Mouse (Mus musculus): Measurements from ENCODE around the gene Akr7a5. TPM values are rescaled to one million over a fixed set of nuclear protein-coding genes. Genes with fewer than 3 reads are reported as not detected.

Gene Akr7a5
- total RNA-seq (2012; rRNA removed) = 24.7 and 27.2 TPM in 2 replicates

GRCm38 (mm10) chr4:139310171-139310898, at the start of gene Akr7a5, which contains the start of gene Pqlc2:
Gene Akr7a5 (plus strand): TSS chr4:139310744.
Gene Pqlc2 (minus strand): TSS chr4:139310708.
- peaks cover 0 to 6% of the 10 kb centered on the region in 2 experiments; a peak in 1 of 4 replicates for H3K4me1 ChIP-seq (ENCODE audit: control insufficient read depth in 2 of 2, insufficient read depth in 2 of 2, low read length in 2 of 2, poor library complexity in 1 of 2)
- H3K27ac ChIP-seq (ENCODE audit: insufficient read depth, low read depth, low read length, poor library complexity, severe bottlenecking) = no peak within 1 kb of the TSS
- H3K9ac ChIP-seq (ENCODE audit: insufficient read depth, low read depth, low read length, poor library complexity, severe bottlenecking) = peak within 1 kb of the TSS; percentile 85
- TF ChIP-seq HCFC1 (IDR thresholded peaks at IDR 0.05; ENCODE audit: borderline replicate concordance, insufficient read depth, low read length) (no peak), ZNF384 (IDR thresholded peaks at IDR 0.05; ENCODE audit: low read depth, low read length) (no peak), CHD2 (IDR thresholded peaks at IDR 0.05; ENCODE audit: low read depth, low read length) (no peak), MAFK (IDR thresholded peaks at IDR 0.05; ENCODE audit: insufficient read depth, low read depth, low read length) (no peak), ZC3H11A (IDR thresholded peaks at IDR 0.05; ENCODE audit: borderline replicate concordance, low read depth, low read length) (no peak)
- DNase-seq (ENCODE audit: low read depth, low spot score) = peak; percentile 87
- peak within 1 kb of the TSS; percentile 85 to 89 for H3K4me3 ChIP-seq (ENCODE audit: insufficient read depth in 1 of 2, low read depth in 1 of 2, low read length in 2 of 2, poor library complexity in 1 of 2, severe bottlenecking in 1 of 2)
- in situ Hi-C loops (cut with MboI; ENCODE audit: low sequenced_read_pairs in 2 of 2, unreplicated experiment in 2 of 2) = no loop called here
- peaks cover 10% of the 10 kb centered on the region; the same call in 1 of the 2 replicates for H3K36me3 ChIP-seq (ENCODE audit: control insufficient read depth, insufficient read depth, low read length, poor library complexity, severe bottlenecking)
- no peaks in the 10 kb centered on the region for H3K9me3 ChIP-seq (ENCODE audit: control insufficient read depth, insufficient read depth, low read depth, low read length)

DNA sequence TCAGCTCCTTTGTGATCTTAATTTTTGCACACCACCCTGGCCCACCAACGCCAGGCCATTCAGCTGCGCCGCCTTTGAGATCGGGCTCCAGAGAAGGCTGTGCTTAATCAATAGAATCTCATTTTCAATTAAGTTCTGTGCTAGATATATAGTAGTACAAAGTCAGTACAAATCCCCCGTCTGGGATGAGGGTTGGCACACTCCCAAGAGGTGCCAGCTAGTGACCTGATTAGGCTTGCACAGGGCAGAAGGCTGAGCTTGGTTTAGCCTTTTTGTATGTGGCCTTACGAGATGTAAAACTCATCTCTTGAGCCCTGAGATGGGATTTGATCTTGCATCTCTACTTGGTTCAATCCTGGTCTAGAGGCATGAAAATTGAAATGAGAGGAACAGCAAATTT, 47.6 kb upstream of the Akr7a5 start:
- no peak overlapping the region for H3K27ac ChIP-seq (ENCODE audit: insufficient read depth, low read depth, low read length, poor library complexity, severe bottlenecking)
- TF ChIP-seq ZC3H11A (IDR thresholded peaks at IDR 0.05; ENCODE audit: borderline replicate concordance, low read depth, low read length) = no peak
- no peak for TF ChIP-seq ZNF384 (IDR thresholded peaks at IDR 0.05; ENCODE audit: low read depth, low read length)
- TF ChIP-seq MAFK (IDR thresholded peaks at IDR 0.05; ENCODE audit: insufficient read depth, low read depth, low read length) = no peak
- no peak for TF ChIP-seq CHD2 (IDR thresholded peaks at IDR 0.05; ENCODE audit: low read depth, low read length)
- no peak for TF ChIP-seq HCFC1 (IDR thresholded peaks at IDR 0.05; ENCODE audit: borderline replicate concordance, insufficient read depth, low read length)
- H3K9me3 ChIP-seq (ENCODE audit: control insufficient read depth, insufficient read depth, low read depth, low read length) = no peaks in the 10 kb centered on the region
- no peak overlapping the region for H3K4me3 ChIP-seq (ENCODE audit: insufficient read depth in 1 of 2, low read depth in 1 of 2, low read length in 2 of 2, poor library complexity in 1 of 2, severe bottlenecking in 1 of 2)
- H3K9ac ChIP-seq (ENCODE audit: insufficient read depth, low read depth, low read length, poor library complexity, severe bottlenecking) = no peak overlapping the region
- 0 out of 4 replicates have a peak, but pooled peaks cover 0 to 2% of the 10 kb centered on the region in 2 experiments for H3K4me1 ChIP-seq (ENCODE audit: control insufficient read depth in 2 of 2, insufficient read depth in 2 of 2, low read length in 2 of 2, poor library complexity in 1 of 2)
- H3K36me3 ChIP-seq (ENCODE audit: control insufficient read depth, insufficient read depth, low read length, poor library complexity, severe bottlenecking) = peaks cover 57% of the 10 kb centered on the region
- in situ Hi-C loops (cut with MboI; ENCODE audit: low sequenced_read_pairs in 2 of 2, unreplicated experiment in 2 of 2) = no loop called here
- DNase-seq (ENCODE audit: low read depth, low spot score) = no peak

- peaks cover 52% of the 10 kb centered on the region for H3K36me3 ChIP-seq (ENCODE audit: control insufficient read depth, insufficient read depth, low read length, poor library complexity, severe bottlenecking)
- TF ChIP-seq ZC3H11A (IDR thresholded peaks at IDR 0.05; ENCODE audit: borderline replicate concordance, low read depth, low read length) = no peak
- TF ChIP-seq ZNF384 (IDR thresholded peaks at IDR 0.05; ENCODE audit: low read depth, low read length) = no peak
- TF ChIP-seq CHD2 (IDR thresholded peaks at IDR 0.05; ENCODE audit: low read depth, low read length) = no peak
- TF ChIP-seq MAFK (IDR thresholded peaks at IDR 0.05; ENCODE audit: insufficient read depth, low read depth, low read length) = no peak
- TF ChIP-seq HCFC1 (IDR thresholded peaks at IDR 0.05; ENCODE audit: borderline replicate concordance, insufficient read depth, low read length) = no peak
- H3K27ac ChIP-seq (ENCODE audit: insufficient read depth, low read depth, low read length, poor library complexity, severe bottlenecking) = no peak overlapping the region
- H3K4me3 ChIP-seq (ENCODE audit: insufficient read depth in 1 of 2, low read depth in 1 of 2, low read length in 2 of 2, poor library complexity in 1 of 2, severe bottlenecking in 1 of 2) = no peak overlapping the region
- no peaks in the 10 kb centered on the region for H3K9me3 ChIP-seq (ENCODE audit: control insufficient read depth, insufficient read depth, low read depth, low read length)
- H3K4me1 ChIP-seq (ENCODE audit: control insufficient read depth in 2 of 2, insufficient read depth in 2 of 2, low read length in 2 of 2, poor library complexity in 1 of 2) = no peaks in the 10 kb centered on the region; a peak in 1 of 4 replicates
- H3K9ac ChIP-seq (ENCODE audit: insufficient read depth, low read depth, low read length, poor library complexity, severe bottlenecking) = no peak overlapping the region
- in situ Hi-C loops (cut with MboI; ENCODE audit: low sequenced_read_pairs in 2 of 2, unreplicated experiment in 2 of 2) = no loop called here
- DNase-seq (ENCODE audit: low read depth, low spot score) = no peak
Measured at GRCm38 (mm10) chr4:139265783-139266499, 44.6 kb upstream of the Akr7a5 start.

GRCm38 (mm10) chr4:139266500-139266865, 44.1 kb upstream of the Akr7a5 start:
- in situ Hi-C loops (cut with MboI; ENCODE audit: low sequenced_read_pairs in 2 of 2, unreplicated experiment in 2 of 2) = no loop called here
- H3K36me3 ChIP-seq (ENCODE audit: control insufficient read depth, insufficient read depth, low read length, poor library complexity, severe bottlenecking) = peaks cover 46% of the 10 kb centered on the region
- no peak overlapping the region for H3K9ac ChIP-seq (ENCODE audit: insufficient read depth, low read depth, low read length, poor library complexity, severe bottlenecking)
- H3K27ac ChIP-seq (ENCODE audit: insufficient read depth, low read depth, low read length, poor library complexity, severe bottlenecking) = no peak overlapping the region
- no peak for TF ChIP-seq HCFC1 (IDR thresholded peaks at IDR 0.05; ENCODE audit: borderline replicate concordance, insufficient read depth, low read length)
- TF ChIP-seq ZC3H11A (IDR thresholded peaks at IDR 0.05; ENCODE audit: borderline replicate concordance, low read depth, low read length) = no peak
- TF ChIP-seq CHD2 (IDR thresholded peaks at IDR 0.05; ENCODE audit: low read depth, low read length) = no peak
- TF ChIP-seq MAFK (IDR thresholded peaks at IDR 0.05; ENCODE audit: insufficient read depth, low read depth, low read length) = no peak
- no peak for TF ChIP-seq ZNF384 (IDR thresholded peaks at IDR 0.05; ENCODE audit: low read depth, low read length)
- H3K9me3 ChIP-seq (ENCODE audit: control insufficient read depth, insufficient read depth, low read depth, low read length) = no peaks in the 10 kb centered on the region
- no peak for DNase-seq (ENCODE audit: low read depth, low spot score)
- no peak overlapping the region for H3K4me3 ChIP-seq (ENCODE audit: insufficient read depth in 1 of 2, low read depth in 1 of 2, low read length in 2 of 2, poor library complexity in 1 of 2, severe bottlenecking in 1 of 2)
- H3K4me1 ChIP-seq (ENCODE audit: control insufficient read depth in 2 of 2, insufficient read depth in 2 of 2, low read length in 2 of 2, poor library complexity in 1 of 2) = no peaks in the 10 kb centered on the region; a peak in 1 of 4 replicates

Data from ES-E14 (cell line).